Mouse (Mus musculus): ENCODE results near the gene Hmgn2. TPM values are rescaled to one million over a fixed set of nuclear protein-coding genes. Genes with fewer than 3 reads are reported as not detected.

The Hmgn2 gene
- polyA plus RNA-seq, 1 experiment from 2014 or later, result 2,070 TPM

- 0 out of 2 replicates have a peak overlapping the region, but pooled peaks have one; percentile 3 for H3K4me3 ChIP-seq
- H3K9ac ChIP-seq (replicated peaks), result peak overlapping the region; percentile 72; the same call in 1 of the 2 replicates
- ATAC-seq (replicated peaks), result peak; percentile 23
- WGBS, result 27% methylated on average over 8 of the region's 8 CpGs
- H3K27ac ChIP-seq (replicated peaks), result peak overlapping the region; percentile 100
- peak overlapping the region; percentile 72 for H3K4me2 ChIP-seq (replicated peaks)
- H3K27me3 ChIP-seq, result no peaks in the 10 kb centered on the region
- H3K4me1 ChIP-seq, result peaks cover 54% of the 10 kb centered on the region
- H3K36me3 ChIP-seq, result peaks cover 15% of the 10 kb centered on the region
- no peaks in the 10 kb centered on the region for H3K9me3 ChIP-seq
Measured at GRCm38 (mm10) chr4:133969114-133969770, 792 bp upstream of the Hmgn2 start.

DNA sequence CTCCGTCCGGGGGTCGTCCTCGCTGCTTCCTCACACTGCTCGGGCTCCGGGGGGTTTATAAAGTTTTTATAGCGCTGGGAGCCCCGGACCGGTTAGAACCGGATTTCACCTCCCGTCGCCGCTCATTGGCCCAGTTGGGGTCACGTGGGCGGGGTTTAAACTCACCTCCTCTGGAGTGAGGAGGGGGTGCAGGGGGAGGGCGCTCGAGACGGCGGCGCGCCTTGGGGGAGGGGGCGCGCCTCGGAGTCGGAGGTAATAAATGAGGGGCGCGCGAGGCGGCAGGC, 642 bp downstream of the Hmgn2 start:
- Histone ChIP-seq H3K9me3 (no peaks in the 10 kb centered on the region), H3K4me2 (replicated peaks) (peak overlapping the region; percentile 72), H3K9ac (replicated peaks) (peak overlapping the region; percentile 72), H3K27ac (replicated peaks) (peak overlapping the region; percentile 100), H3K36me3 (peaks cover 27% of the 10 kb centered on the region), H3K4me3 (peak overlapping the region; percentile 52), H3K4me1 (peaks cover 54% of the 10 kb centered on the region), H3K27me3 (no peaks in the 10 kb centered on the region)
- ATAC-seq (replicated peaks), result peak; percentile 80
- under 1% methylated on average over 28 of the region's 29 CpGs for WGBS

DNA sequence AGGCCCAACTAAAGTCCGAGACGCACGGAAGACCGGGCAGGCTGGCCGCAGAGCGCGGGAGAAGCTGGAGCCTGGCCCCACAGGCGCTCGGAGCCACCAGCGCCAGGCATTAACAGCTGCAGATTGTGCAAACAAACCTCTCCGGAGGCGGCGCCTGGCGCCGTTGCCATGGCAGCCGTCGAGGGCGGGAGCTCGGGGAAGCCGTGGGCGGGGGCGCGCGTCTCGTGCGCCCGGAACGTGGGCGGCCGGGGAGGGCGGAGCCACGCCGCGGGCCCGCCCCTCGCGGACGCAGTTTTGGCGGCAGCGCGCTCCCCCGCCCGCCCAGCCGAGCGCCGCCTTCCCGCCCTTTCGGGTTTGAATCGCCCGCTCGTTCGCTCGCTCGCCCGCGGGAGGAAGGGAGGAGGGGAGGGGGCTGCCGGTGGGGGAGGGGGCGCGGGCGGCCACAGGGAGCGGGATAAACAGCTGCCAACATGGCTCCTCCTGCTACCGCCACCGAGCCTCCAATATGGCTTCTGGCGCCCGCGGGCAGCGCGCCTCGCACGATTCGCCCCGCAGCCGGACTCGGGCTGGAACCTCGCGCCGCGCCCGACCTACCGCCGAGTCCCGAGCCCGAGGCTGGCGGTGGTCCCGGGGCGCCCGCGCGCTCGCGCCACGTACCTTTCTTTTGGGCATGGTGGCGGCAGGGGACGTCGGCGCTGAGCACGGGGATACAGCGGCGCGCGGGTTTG, 1.1 kb downstream of the Hmgn2 start:
- peak overlapping the region; percentile 72 for H3K4me2 ChIP-seq (replicated peaks)
- peaks cover 53% of the 10 kb centered on the region for H3K4me1 ChIP-seq
- no peaks in the 10 kb centered on the region for H3K9me3 ChIP-seq
- H3K27ac ChIP-seq (replicated peaks), result peak overlapping the region; percentile 100
- peak overlapping the region; percentile 52 for H3K4me3 ChIP-seq
- H3K36me3 ChIP-seq, result peaks cover 28% of the 10 kb centered on the region
- ATAC-seq (replicated peaks), result peak; percentile 58
- WGBS, result 1% methylated on average over 101 of the region's 101 CpGs
- H3K9ac ChIP-seq (replicated peaks), result peak overlapping the region; percentile 72
- H3K27me3 ChIP-seq, result no peaks in the 10 kb centered on the region

GRCm38 (mm10) chr4:133966271-133966940, 2.0 kb downstream of the Hmgn2 start:
- peak overlapping the region; percentile 52 for H3K4me3 ChIP-seq
- peak overlapping the region; percentile 100 for H3K27ac ChIP-seq (replicated peaks)
- peak overlapping the region; percentile 57 for H3K9ac ChIP-seq (replicated peaks)
- H3K27me3 ChIP-seq, result no peaks in the 10 kb centered on the region
- peaks cover 31% of the 10 kb centered on the region for H3K36me3 ChIP-seq
- 45% methylated on average over 12 of the region's 12 CpGs for WGBS
- H3K4me2 ChIP-seq (replicated peaks), result peak overlapping the region; percentile 63
- H3K9me3 ChIP-seq, result no peaks in the 10 kb centered on the region
- ATAC-seq (replicated peaks), result no peak
- H3K4me1 ChIP-seq, result peaks cover 44% of the 10 kb centered on the region

DNA sequence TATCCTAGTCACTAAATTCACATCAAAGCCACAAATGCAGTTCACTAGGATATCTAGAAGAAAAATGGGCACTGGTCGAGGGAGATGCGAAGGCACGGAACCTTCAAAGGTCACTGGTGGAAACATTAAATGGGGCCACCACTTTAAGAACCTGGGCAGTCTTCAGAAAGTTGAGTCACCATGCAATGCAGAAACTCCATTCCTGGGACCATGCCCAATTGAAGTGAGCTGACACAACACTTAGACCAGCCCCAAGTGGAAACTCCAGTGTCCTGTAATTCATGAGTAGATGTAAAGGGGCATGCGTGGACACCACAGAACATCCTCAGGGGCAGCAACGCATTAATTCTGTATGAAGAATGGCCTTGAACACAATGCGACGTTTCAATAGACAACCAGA, 5.9 kb downstream of the Hmgn2 start:
- no peak overlapping the region for H3K27ac ChIP-seq (replicated peaks)
- ATAC-seq (replicated peaks), result no peak
- WGBS, result 82% methylated on average over 7 of the region's 7 CpGs
- H3K4me2 ChIP-seq (replicated peaks), result no peak overlapping the region
- no peaks in the 10 kb centered on the region for H3K27me3 ChIP-seq
- peaks cover 15% of the 10 kb centered on the region for H3K4me1 ChIP-seq
- H3K9ac ChIP-seq (replicated peaks), result no peak overlapping the region
- H3K36me3 ChIP-seq, result peaks cover 33% of the 10 kb centered on the region
- H3K9me3 ChIP-seq, result no peaks in the 10 kb centered on the region
- H3K4me3 ChIP-seq, result no peak overlapping the region

DNA sequence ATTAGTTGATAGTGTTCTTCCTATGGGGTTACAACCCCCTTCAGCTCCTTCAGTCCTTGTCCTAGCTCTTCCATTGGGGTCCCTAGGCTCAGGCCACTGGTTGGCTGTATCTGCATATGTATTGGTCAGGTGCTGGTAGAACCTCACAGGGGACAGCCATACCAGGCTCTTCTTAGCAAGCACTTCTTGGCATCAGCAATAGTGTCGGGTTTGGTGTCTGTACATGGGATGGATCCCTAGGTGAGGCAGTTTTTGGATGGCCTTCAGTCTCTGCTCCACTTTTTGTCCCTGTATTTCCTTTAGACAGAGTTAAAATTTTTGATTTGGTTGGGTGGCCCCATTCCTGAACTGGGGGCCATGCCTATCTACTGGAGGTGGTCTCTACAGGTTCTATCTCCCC, 9.6 kb downstream of the Hmgn2 start:
- no peaks in the 10 kb centered on the region for H3K9me3 ChIP-seq
- no peak for ATAC-seq (replicated peaks)
- 87% methylated on average over 1 of the region's 1 CpGs for WGBS
- no peaks in the 10 kb centered on the region for H3K27me3 ChIP-seq
- H3K4me1 ChIP-seq, result no peaks in the 10 kb centered on the region
- H3K9ac ChIP-seq (replicated peaks), result no peak overlapping the region
- no peak overlapping the region for H3K4me3 ChIP-seq
- H3K4me2 ChIP-seq (replicated peaks), result no peak overlapping the region
- H3K36me3 ChIP-seq, result peaks cover 18% of the 10 kb centered on the region
- H3K27ac ChIP-seq (replicated peaks), result no peak overlapping the region

- ATAC-seq (replicated peaks), result no peak
- 84% methylated on average over 4 of the region's 4 CpGs for WGBS
Measured at GRCm38 (mm10) chr4:133956358-133956757, 12.1 kb downstream of the Hmgn2 start.

DNA sequence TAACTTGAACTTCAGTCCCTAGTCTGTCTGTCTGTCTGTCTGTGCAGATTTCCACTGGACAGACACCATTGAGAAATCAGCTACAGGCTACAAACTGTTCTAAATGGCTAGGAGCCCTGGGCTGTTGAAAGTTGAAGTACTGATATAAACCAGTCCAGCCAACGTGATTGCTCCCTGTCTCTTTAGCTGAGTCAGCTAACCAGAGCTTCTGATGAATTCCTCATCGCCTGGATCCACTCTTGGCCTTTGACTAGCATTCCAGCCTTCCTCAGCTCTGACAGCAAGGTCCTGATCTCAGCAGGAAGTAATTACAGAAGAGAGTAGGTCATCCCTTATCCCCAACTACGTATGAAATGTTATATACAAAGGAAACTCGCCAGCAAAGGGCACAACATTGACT, 21.7 kb downstream of the Hmgn2 start:
- Histone ChIP-seq H3K4me3 (no peak overlapping the region), H3K9ac (replicated peaks) (no peak overlapping the region), H3K27me3 (no peaks in the 10 kb centered on the region), H3K36me3 (no peaks in the 10 kb centered on the region), H3K27ac (replicated peaks) (no peak overlapping the region), H3K4me1 (no peaks in the 10 kb centered on the region), H3K4me2 (replicated peaks) (no peak overlapping the region), H3K9me3 (no peaks in the 10 kb centered on the region)
- no peak for ATAC-seq (replicated peaks)
- 72% methylated on average over 4 of the region's 4 CpGs for WGBS

More at GRCm38 (mm10) chr4:133956358-133956757, 12.1 kb downstream of the Hmgn2 start:
- Histone ChIP-seq H3K9ac (replicated peaks) (no peak overlapping the region), H3K4me3 (no peak overlapping the region), H3K4me1 (no peaks in the 10 kb centered on the region), H3K4me2 (replicated peaks) (no peak overlapping the region), H3K27me3 (no peaks in the 10 kb centered on the region), H3K36me3 (peaks cover 2% of the 10 kb centered on the region; the same call in 1 of the 2 replicates), H3K9me3 (no peaks in the 10 kb centered on the region), H3K27ac (replicated peaks) (no peak overlapping the region)

GRCm38 (mm10) chr4:133943791-133944190, 24.7 kb downstream of the Hmgn2 start:
- Histone ChIP-seq H3K27me3 (no peaks in the 10 kb centered on the region), H3K4me2 (replicated peaks) (no peak overlapping the region), H3K9me3 (no peaks in the 10 kb centered on the region), H3K27ac (replicated peaks) (no peak overlapping the region), H3K9ac (replicated peaks) (no peak overlapping the region), H3K4me1 (no peaks in the 10 kb centered on the region), H3K36me3 (no peaks in the 10 kb centered on the region), H3K4me3 (no peak overlapping the region)
- no peak for ATAC-seq (replicated peaks)
- WGBS, result 88% methylated on average over 3 of the region's 3 CpGs

DNA sequence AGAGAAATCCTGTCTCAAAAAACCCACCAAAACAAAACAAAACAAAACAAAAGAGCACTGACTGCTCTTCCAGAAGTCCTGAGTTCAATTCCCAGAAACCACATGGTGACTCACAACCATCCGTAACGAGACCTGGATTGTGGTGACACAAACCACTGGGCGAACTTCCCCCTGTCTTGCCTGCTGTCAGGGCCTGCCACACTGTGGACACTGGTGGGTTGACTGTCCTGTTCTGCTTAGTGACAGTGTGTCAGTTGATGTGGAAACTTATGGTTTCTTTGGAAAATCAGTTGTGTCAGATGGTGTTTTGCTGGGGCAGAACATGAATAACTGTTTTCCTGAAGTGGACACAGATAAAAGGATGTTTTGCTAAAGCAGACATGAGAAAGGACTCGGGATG, 25.8 kb downstream of the Hmgn2 start:
- H3K9me3 ChIP-seq, result no peaks in the 10 kb centered on the region
- no peak overlapping the region for H3K4me3 ChIP-seq
- 95% methylated on average over 4 of the region's 4 CpGs for WGBS
- no peak overlapping the region for H3K9ac ChIP-seq (replicated peaks)
- H3K4me2 ChIP-seq (replicated peaks), result no peak overlapping the region
- no peak overlapping the region for H3K27ac ChIP-seq (replicated peaks)
- no peaks in the 10 kb centered on the region for H3K27me3 ChIP-seq
- ATAC-seq (replicated peaks), result no peak
- no peaks in the 10 kb centered on the region for H3K4me1 ChIP-seq
- H3K36me3 ChIP-seq, result no peaks in the 10 kb centered on the region

GRCm38 (mm10) chr4:133941576-133941975, 26.9 kb downstream of the Hmgn2 start:
- Histone ChIP-seq H3K4me2 (replicated peaks) (no peak overlapping the region), H3K36me3 (no peaks in the 10 kb centered on the region), H3K4me3 (no peak overlapping the region), H3K9me3 (no peaks in the 10 kb centered on the region), H3K27me3 (no peaks in the 10 kb centered on the region), H3K4me1 (no peaks in the 10 kb centered on the region), H3K9ac (replicated peaks) (no peak overlapping the region), H3K27ac (replicated peaks) (no peak overlapping the region)
- 60% methylated on average over 3 of the region's 3 CpGs for WGBS
- ATAC-seq (replicated peaks), result no peak
